Mouse (Mus musculus) frontal cortex, postnatal 10 days (tissue): ENCODE data around the gene Gstm2.
"Not testable (repeated sequence)": the region's sequence is repeated elsewhere in the genome, so short reads cannot be mapped to it uniquely, and the experiment has no call there.

Experiments used
- DNase-seq, 2 experiments: peaks; one replicate each; pipeline ENCODE4 v3.0.0; 2022; ENCODE audit warnings: low spot score in 2 of 2, mixed read lengths in 1 of 2

The Gstm2 gene

DNA sequence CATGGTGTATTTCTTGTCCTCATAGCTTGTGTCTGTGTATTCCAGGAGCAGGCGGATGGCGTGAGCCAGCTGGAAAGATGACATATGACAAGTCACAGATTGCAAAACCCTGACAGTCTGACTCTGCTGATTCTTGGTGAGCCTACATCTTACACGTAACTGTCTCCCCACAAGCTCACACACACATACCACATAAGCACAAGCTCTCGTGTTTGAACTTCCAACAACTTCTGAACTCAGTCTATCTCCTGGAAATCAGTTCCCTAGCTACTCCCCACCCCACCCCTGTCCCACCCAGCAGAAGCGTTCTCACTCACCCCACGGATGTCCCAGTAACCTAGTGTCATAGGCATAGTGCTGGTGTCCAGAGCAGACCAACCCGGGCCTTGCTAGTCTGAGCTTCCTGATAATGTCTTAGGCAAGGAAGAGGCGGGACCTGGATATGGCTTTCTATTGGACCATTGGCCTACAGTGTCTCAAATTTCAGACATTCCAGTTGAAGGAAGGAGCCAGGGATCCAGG, at the start of gene Gstm2:
Gene Gstm2 (minus strand): TSS at position 413 of the 522 bp plus-strand sequence.
- no peak for DNase-seq

DNA sequence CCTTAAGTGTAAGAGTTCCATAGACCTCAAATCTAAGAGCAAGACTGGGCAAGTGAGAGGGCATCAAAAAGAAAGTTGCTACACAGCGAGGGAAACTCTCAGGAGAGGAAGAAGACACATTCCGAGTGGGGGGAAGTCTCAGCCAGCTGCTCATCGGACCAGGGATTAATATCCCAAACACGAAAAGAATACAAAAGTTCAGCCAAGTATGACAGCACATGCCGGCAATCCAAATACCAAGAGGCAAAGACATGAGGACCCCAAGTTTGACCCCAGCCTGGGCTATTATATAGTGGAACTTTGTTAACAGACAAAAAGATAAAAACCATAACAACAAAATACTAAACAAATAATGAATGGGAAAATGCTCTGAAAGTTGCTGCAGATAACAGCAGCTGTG, 46.9 kb upstream of the Gstm2 start:
- DNase-seq, result no peak

DNA sequence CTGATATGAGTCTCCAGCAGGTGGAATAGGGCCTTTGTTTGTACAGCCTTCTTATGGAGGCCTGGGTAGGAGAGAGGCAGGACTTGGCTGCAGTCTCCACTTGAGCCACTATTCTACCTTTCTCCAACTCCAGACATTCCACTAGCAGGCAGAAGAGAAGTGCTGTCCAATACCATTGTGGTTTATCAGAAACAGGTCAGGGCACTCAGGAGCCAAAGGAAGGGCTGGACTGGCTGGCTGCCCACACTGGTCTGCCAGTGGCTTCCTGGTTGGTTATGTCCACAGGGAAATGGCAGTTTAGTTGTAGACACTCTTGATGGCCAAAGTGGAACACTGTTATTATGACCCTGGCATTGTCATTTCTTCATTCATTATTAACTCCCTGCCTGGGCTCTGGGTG, 45.9 kb upstream of the Gstm2 start:
- no peak for DNase-seq

DNA sequence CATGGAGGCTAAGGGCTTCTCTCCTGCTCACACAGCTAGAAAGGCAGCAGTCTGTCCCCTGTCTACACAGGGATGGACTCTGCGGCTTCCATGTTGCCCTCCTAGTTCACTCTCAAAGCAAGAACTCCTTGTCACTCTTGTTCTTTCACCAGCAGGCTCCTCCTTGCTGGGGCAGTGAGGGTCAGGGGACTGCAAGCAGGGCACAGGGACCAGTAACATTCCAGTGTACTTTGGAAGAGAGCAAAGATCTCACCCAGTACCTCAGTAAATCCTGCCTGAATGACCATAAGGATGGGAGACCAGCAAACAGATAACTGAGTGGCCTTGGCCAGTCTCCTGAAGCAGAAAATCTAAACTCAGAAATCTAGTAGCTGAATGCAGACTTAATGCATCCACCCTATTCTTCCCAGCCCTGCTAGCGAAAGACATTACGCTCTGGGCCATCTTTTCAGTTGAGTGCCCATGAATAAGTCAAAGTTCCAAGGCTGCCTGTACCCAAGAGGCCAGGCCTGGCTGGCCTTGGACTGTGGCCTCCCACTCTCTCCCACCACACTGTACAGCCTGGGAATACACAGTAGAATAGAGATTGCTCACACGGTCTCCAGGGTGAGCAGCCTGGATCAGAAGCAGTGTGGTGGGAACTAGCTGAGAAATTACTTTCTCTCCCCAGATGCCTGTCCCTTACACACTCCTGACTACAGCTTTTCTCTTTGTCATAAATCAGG, 42.5 kb upstream of the Gstm2 start:
- no peak for DNase-seq

- DNase-seq, result no peak
These were observed 40.3 kb upstream of the Gstm2 start for GRCm38 (mm10) chr3:108026597-108026996.

GRCm38 (mm10) chr3:108026049-108026448, 39.8 kb upstream of the Gstm2 start:
- no peak for DNase-seq

GRCm38 (mm10) chr3:108025318-108025717, 39.1 kb upstream of the Gstm2 start:
- no peak for DNase-seq

DNA sequence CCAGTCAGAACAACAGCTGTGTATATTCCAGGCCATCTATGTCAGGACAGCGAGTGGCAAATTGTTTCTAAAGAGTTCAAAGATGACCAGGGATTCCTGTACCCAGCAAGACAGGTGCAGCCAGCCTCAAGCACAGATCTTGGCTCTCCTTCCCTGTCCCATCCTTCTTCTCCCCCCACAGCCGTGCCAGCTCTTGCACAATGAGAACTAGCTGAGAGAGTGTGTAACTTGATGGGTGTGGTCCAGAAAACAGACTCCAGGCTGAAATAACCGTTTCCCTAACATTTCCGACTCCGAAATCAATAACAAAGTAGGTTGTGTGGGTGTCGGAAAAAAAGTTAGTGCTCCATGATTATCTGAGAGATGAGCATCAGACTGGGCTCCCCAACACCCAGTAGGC, 36.4 kb upstream of the Gstm2 start:
- DNase-seq, result no peak

GRCm38 (mm10) chr3:108020351-108021022, 34.2 kb upstream of the Gstm2 start:
- DNase-seq, result not testable (repeated sequence)

GRCm38 (mm10) chr3:108019226-108019625, 33.0 kb upstream of the Gstm2 start:
- not testable (repeated sequence) for DNase-seq

GRCm38 (mm10) chr3:108018190-108018820, 32.1 kb upstream of the Gstm2 start:
- DNase-seq, result no peak

DNA sequence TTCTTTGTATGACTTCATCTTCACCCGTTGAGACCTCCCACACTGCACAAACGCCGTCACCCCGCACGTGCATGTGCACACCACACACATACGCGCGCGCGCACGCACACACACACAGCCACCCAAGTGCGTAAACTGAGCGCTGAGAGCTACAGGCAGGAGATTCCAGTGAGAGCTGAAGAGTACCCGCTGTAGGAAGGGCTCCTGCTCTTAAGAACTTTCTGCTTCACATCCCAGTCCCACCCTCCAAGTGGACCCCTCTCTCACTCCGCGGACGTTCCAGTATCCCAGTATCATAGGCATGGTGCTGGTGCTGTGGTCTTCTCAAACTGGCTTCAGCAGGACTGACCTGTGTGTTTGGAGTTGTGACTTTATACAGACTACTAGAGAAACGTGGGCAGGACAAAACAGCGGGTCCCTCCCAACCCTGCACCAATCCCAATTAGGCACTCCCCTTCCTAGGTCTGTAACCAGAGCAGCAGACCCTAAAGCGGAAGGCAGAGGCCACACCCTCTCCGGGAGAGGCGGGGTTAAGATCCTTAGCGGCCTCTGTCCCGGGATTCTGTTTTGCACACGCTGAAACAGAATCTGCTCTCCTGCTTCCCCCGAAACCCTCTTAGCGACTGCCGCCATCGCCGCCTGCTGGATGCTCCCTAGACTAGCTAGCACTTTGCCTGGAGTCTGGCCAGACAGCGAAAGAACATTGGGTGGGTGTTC, 31.4 kb upstream of the Gstm2 start, which contains the start of gene Gstm1:
Gene Gstm1 (minus strand): TSS at position 501 of the 717 bp plus-strand sequence.
- peak; percentile 86 to 87 for DNase-seq

GRCm38 (mm10) chr3:108016468-108016867, 30.2 kb upstream of the Gstm2 start:
- DNase-seq, result not testable (repeated sequence)

DNA sequence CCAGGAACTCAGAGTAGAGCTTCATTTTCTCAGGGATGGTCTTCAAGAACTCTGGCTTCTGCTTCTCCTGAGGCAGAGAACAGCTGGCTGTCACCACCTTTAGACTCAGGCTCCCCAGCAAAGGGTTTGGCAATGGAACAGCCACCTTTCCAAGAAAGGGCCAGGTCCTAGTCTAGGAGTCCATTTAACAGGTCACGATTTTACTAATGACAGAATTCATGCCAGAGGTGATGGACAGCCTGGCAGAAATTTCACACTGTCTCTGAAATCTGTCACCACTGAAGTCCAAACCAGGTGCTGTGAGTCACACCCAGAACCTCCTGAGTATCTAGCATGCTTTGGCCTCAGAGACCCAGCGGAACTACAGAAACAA, 28.7 kb upstream of the Gstm2 start:
- DNase-seq, result no peak

DNA sequence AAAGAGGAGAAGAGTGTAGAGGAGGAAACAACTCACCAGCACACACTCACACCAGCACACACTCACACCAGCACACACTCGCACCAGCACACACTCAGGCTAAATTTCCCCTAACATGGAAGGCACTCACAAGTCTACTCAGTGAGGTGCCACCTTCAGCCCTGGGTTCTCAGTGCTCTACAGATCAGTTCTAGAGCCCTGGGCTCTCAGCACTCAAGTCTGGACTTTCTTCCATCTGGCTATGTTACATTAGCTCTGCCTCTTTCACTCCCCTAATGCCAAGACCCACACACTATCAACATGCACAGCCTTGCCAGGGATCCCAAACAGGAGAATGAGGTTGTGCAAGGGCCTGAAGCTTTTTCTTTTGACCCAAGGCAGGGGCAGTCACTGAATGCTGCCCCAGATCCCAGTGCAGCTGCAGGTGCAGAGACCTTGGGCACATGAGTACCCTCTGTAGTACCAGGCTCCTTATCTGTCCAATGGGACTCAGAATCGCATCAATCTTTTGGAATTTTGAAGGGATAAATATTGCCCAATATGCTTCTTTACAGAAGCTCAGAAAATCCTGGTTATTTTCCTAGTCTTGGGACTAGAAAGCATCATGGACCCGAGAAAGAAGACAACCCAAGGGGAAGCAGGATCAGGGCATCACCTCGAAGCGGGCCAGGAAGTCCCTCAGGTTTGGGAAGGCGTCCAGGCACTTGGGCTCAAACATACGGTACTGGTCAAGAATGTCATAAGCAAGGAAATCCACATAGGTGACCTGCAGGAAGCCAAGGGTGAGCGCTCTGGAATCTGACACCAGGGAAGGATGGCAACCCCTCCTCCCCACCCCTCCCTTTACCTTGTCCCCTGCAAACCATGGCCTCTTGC, 28.1 kb upstream of the Gstm2 start:
- DNase-seq, result no peak

DNA sequence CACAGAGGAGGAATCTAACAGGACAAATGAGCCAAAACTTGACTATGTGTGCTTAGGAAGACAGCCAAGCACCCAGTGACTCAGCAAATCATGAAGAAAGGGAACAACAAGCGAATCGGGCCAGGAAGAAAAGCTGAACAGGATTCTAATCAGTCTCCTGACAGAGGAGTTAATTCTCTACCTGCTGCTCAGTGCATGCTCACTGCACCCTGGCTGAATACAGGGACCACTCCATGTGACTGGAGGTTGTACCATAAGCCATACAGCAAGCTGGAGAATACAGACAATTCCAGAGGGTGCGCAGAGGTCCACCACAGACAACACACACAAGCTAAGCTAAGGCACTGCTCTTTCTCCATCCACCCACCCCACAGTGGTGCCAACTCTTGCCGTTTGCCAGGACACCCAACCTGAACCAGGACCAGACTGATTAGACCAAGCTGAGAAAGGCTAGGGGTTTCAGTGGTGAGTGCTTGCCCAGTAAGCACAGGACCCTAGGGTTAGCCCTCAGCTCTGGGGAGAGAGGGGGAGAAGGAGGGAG, 27.1 kb upstream of the Gstm2 start:
- DNase-seq, result peak; percentile 28 to 41

DNA sequence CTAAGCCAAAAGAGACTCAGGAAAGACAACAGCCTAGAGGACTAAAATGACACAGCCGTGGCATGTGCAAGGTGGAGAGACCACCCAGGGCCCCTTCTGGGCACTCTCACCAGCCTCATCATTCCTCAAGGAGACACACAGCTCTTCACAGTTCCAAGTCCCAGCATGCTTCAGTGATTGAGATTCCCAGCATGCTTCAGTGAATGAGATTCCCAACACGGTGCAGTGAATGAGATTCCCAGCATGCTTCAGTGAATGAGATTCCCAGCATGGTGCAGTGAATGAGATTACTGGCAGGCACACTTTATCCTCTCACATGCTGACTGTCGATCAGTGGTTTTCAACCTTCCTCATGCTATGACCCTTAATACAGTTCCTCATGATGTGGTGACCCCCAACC, 25.3 kb upstream of the Gstm2 start:
- DNase-seq, result no peak

- DNase-seq, result peak in 1 of 2 experiments; percentile 34
These were observed 24.0 kb upstream of the Gstm2 start for GRCm38 (mm10) chr3:108010286-108010685.

DNA sequence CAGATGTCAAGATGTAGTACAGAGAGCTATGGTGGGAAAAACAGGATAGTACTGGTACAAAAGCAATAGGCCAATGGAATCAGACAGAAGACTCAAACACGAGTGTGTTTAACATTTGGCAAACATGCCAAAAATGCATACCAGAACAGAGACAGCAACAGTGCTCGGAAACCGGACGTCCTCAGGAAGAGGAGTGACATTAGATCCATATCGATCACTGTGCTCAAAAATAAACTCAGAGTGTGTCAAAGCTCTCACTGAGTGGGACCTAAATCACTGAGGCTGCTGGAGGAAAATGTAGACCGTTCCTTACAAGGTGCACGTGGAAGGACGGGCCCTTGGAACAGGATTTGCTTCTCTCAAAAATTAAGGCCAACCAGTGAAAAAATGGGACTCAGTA, 15.8 kb upstream of the Gstm2 start:
- DNase-seq, result no peak

DNA sequence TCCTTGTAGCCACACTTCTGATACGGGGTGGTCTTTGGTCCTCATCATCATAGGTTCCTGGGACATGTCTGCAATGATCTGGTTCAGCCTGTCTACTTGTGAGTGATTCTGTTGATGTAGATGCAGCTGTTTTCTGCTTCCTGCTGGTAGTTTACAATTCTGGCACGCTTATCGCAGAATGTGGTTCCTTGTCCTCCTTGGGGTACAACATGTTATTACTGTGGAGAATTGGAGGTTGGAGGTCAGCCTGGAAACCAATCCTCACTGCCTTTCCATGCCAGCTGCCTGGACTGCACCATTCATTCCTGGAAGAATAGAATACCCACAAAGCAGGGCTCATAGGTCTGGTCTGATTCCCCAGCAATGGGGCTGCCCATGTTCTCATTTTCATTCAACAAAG, 13.2 kb upstream of the Gstm2 start:
- no peak for DNase-seq

DNA sequence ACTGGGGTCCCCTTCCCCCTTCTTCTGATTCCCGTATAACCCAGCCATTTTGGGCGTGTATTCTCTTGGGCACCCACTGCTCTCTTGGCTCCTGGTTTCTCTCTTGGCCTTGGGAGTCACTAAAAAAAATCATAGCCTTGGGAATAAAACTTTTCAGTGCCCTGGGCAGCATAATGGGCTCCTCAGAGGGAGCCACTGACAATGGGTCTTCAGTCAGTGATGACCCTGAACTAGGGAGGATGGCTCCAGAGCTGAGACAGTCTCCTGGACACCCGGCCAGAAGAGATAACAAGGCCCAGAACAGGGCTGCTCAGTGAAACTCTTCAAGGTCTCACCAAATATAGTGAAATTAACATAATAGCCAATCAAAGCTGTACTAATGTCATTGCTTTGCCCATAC, 12.3 kb upstream of the Gstm2 start:
- no peak for DNase-seq
